Mouse (Mus musculus) kidney, embryonic 15.5 days (tissue): ENCODE measurements around the gene Kif24. TPM values are rescaled to one million over a fixed set of nuclear protein-coding genes. Genes with fewer than 3 reads are reported as not detected.

Experiments
- ATAC-seq: fragments of 200-750 bp; cut with Nextera tagmentation; replicated peaks from 2 replicates; pipeline ENCODE4 v1.8.0; 2017; ENCODE audit warnings: moderate TSS enrichment; ENCODE audit not compliant: low FRiP score
- H3K27ac ChIP-seq: fragments of 300-500 bp; sonication (generic); 2 replicates; pipeline ENCODE4 v1.5.1; 2015; ENCODE audit warnings: mild to moderate bottlenecking, inconsistent platforms
- H3K27me3 ChIP-seq: fragments of 300-500 bp; sonication (generic); 2 replicates; pipeline ENCODE4 v1.6.1; 2015; ENCODE audit warnings: inconsistent platforms
- H3K36me3 ChIP-seq: fragments of 300-500 bp; sonication (generic); 2 replicates; pipeline ENCODE4 v1.6.1; 2015; ENCODE audit warnings: inconsistent platforms
- H3K4me1 ChIP-seq: fragments of 300-500 bp; sonication (generic); 2 replicates; pipeline ENCODE4 v1.6.1; 2015; ENCODE audit warnings: inconsistent platforms
- H3K4me2 ChIP-seq: fragments of 300-500 bp; sonication (generic); 2 replicates; pipeline ENCODE4 v1.6.1; 2015; ENCODE audit warnings: moderate library complexity, mild to moderate bottlenecking, inconsistent platforms
- H3K4me3 ChIP-seq: fragments of 300-500 bp; sonication (generic); replicated peaks from 2 replicates; pipeline ENCODE4 v1.5.1; 2015; ENCODE audit warnings: mild to moderate bottlenecking, inconsistent platforms
- H3K9ac ChIP-seq: fragments of 300-500 bp; sonication (generic); 2 replicates; pipeline ENCODE4 v1.6.1; 2015; ENCODE audit warnings: mild to moderate bottlenecking, inconsistent platforms
- H3K9me3 ChIP-seq: fragments of 300-500 bp; sonication (generic); replicated peaks from 2 replicates; pipeline ENCODE4 v1.6.1; 2016; ENCODE audit warnings: inconsistent platforms
- WGBS: fragments of 180-500 bp; shearing (Covaris S2); methylation state at CpG from one replicate; pipeline ENCODE4 v1.1.7; 2015; ENCODE audit warnings: mixed read lengths; 5-methylcytosine and 5-hydroxymethylcytosine counted together
- polyA plus RNA-seq: library from polyadenylated mRNA; unstranded; fragments of >200 nt; fragmentation: Nextera tagmentation; extraction: Ambion mirVana; gene quantifications from 2 replicates; pipeline ENCODE4 v1.2.1, GENCODE M21; 2015

Kif24 gene
- polyA plus RNA-seq, 1 experiment from 2014 or later, result 7.9 TPM

DNA sequence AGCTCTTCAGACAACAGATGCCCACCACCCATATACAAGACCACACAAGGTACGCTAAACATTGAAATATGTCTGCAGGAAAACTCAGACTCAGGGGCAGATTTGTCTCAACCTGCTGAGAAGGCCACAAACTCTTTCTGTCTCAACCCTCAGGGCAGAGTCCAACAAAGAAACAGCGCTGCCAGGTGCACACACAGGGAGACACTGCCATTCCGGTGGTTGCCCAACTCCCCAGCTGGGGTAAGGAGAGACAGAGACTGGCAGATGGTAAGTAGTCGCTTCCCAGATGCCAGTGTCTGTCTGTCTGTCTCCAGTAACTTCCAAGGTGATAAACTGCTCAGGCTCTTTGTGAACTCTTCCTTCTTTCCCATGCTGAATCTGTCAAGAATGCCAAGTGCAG, 36.1 kb upstream of the Kif24 start:
- Histone ChIP-seq H3K4me3 (no peak overlapping the region), H3K9ac (no peak overlapping the region), H3K4me2 (no peak overlapping the region), H3K36me3 (no peaks in the 10 kb centered on the region; the same call in 1 of the 2 replicates), H3K4me1 (peaks cover 52% of the 10 kb centered on the region), H3K27me3 (peaks cover 68% of the 10 kb centered on the region), H3K9me3 (no peaks in the 10 kb centered on the region), H3K27ac (no peak overlapping the region)
- ATAC-seq, result no peak
- 77% methylated on average over 4 of the region's 4 CpGs for WGBS

DNA sequence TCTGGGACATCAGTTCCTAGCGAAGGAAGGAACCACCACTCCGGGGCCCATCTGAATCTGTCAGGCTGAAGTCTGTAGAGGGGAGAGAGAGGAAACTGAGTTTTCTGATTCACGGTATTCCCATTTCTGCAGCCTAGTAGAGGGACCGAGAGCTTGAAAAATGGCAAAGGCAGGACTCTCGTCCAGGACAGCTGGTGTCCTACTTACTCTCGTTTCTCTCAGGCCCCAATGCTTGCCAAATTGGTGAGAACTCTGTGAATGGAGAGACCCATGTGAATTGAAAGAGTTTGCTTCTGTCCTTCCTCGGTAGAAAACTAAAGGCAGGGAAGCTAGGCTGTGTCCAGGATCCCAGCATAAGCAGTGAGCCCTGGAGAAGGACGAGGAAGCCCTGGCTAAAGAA, 34.9 kb upstream of the Kif24 start:
- H3K4me3 ChIP-seq, result no peak overlapping the region
- H3K9ac ChIP-seq, result no peak overlapping the region
- H3K9me3 ChIP-seq, result no peaks in the 10 kb centered on the region
- H3K27me3 ChIP-seq, result peaks cover 70% of the 10 kb centered on the region
- H3K4me1 ChIP-seq, result peaks cover 52% of the 10 kb centered on the region
- no peaks in the 10 kb centered on the region; the same call in 1 of the 2 replicates for H3K36me3 ChIP-seq
- WGBS, result 57% methylated on average over 8 of the region's 8 CpGs
- no peak overlapping the region for H3K4me2 ChIP-seq
- no peak for ATAC-seq
- H3K27ac ChIP-seq, result no peak overlapping the region

DNA sequence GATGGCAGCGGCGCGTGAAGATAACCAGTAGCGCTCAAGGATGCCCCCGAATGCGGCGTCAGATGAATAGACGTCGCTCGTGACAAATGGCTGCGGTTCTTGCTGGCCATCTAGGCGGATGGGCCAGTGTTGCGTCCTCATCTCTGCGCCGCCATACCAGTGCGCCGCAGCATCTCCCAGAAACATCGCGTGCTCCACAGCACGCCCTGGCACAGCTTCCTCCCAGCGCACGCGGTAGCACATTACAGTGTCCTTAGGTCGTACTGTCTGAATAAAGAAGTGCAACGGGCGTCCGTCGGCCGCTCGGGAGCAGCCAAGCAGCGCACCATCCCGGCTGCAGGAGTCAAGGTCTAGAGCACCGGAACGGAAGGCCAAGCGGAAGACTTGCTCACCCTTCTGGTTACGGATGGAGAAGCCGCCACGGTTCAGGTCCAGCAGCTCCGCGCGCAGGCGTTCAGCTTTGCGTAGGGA, 34.3 kb upstream of the Kif24 start:
- H3K36me3 ChIP-seq, result no peaks in the 10 kb centered on the region; the same call in 1 of the 2 replicates
- 0 out of 2 replicates have a peak, but pooled peaks have one; percentile 5 for ATAC-seq
- H3K27ac ChIP-seq, result no peak overlapping the region
- H3K27me3 ChIP-seq, result peaks cover 70% of the 10 kb centered on the region
- no peaks in the 10 kb centered on the region for H3K9me3 ChIP-seq
- peaks cover 56% of the 10 kb centered on the region for H3K4me1 ChIP-seq
- H3K4me3 ChIP-seq, result peak overlapping the region; percentile 21
- WGBS, result 4% methylated on average over 43 of the region's 43 CpGs
- H3K4me2 ChIP-seq, result peak overlapping the region; percentile 56
- H3K9ac ChIP-seq, result no peak overlapping the region

DNA sequence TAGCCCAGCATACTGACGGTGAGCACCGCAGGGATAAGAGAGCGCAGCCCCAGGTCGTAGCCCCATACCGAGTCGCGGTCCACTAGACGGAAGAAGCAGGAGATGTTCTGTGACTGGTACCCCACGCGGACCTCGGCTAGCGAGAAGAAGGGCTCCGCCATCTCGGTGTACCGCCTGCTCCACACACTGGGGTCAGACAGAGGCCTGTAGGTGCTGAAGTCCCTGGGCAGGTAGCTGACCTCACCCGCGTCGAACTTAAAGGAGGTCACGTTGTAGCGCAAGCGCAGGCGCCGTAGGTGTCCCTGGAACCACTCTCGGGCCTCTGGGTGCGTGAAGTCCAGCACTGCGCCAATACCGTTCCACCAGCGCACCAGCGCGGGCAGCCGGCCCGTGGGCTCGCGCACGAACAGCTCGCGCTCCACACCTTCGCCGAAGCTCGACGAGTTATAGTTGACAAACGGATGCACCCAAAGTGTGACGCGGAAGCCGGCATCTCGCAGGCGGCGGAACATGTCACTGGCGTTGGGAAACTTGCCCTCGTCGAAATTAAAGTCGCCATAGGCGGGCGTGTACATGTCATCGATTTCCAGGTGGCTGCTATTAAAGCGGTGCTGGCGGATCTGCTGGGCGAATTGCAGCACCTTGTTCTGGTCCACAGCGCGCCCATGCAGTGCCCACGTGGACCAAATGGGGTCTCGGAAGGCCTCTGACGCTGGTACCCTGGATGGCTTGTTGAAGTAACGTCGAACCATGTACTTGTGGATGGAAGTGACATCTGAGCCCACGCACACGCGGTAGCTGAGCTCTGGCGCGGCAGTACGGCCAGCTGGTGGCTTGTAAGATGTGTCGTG, 33.5 kb upstream of the Kif24 start:
- 11% methylated on average over 72 of the region's 72 CpGs for WGBS
- H3K27me3 ChIP-seq, result peaks cover 70% of the 10 kb centered on the region

DNA sequence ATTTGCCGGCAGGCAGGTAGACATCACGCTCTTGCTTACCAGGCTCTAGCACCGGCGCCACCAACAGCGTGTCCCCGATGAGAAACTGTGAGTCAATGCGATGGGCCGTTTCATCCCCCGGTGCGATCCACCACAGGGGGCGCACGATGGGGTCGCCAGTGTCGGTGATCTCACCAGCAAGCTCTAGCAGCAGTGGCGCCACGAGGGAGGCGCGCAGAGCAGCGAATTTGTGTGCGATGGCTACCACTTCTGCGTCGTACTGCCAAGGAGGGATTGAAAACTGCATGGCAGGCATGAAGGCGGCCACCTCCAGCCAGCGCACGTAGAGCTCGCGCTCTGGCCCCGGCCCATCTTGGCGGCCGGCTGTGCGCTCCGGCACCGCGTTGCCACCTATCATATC, 32.9 kb upstream of the Kif24 start:
- peak overlapping the region; percentile 56 for H3K4me2 ChIP-seq
- no peak overlapping the region for H3K27ac ChIP-seq
- no peak overlapping the region for H3K9ac ChIP-seq
- H3K4me3 ChIP-seq, result peak overlapping the region; percentile 21
- 6% methylated on average over 34 of the region's 34 CpGs for WGBS
- H3K4me1 ChIP-seq, result peaks cover 49% of the 10 kb centered on the region
- no peaks in the 10 kb centered on the region for H3K9me3 ChIP-seq
- no peak for ATAC-seq
- H3K36me3 ChIP-seq, result no peaks in the 10 kb centered on the region; the same call in 1 of the 2 replicates
- H3K27me3 ChIP-seq, result peaks cover 69% of the 10 kb centered on the region

More for the DNA sequence above, 33.5 kb upstream of the Kif24 start:
- no peaks in the 10 kb centered on the region; the same call in 1 of the 2 replicates for H3K36me3 ChIP-seq
- no peak for ATAC-seq
- peak overlapping the region; percentile 56 for H3K4me2 ChIP-seq
- no peak overlapping the region for H3K9ac ChIP-seq
- H3K9me3 ChIP-seq, result no peaks in the 10 kb centered on the region
- H3K27ac ChIP-seq, result no peak overlapping the region
- H3K4me1 ChIP-seq, result peaks cover 55% of the 10 kb centered on the region
- peak overlapping the region; percentile 21 for H3K4me3 ChIP-seq

DNA sequence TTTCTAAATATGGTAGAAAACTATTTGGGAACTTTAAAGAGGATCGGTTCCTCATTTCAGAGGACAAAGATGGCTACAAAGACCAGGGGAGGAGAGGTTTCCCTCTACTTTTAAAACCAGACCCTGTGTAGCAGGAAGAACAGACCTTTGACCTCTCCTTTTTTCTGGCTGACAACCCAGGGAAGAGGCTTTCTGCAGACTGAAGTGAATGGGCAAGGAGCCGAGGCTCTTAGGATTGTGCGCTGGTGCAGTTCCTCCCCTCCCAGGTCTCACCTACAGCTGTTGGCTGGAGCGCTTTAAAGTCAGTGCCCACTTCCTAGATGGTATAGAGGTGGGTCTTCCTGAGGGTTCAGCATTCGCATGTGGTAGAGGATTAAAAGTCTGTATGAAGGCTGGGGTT, 32.4 kb upstream of the Kif24 start:
- H3K4me2 ChIP-seq, result no peak overlapping the region; the same call in 1 of the 2 replicates
- H3K9me3 ChIP-seq, result no peaks in the 10 kb centered on the region
- no peak for ATAC-seq
- no peak overlapping the region for H3K4me3 ChIP-seq
- H3K9ac ChIP-seq, result no peak overlapping the region
- whole genome bisulfite sequencing, result 52% methylated on average over 5 of the region's 5 CpGs
- H3K27ac ChIP-seq, result no peak overlapping the region
- H3K4me1 ChIP-seq, result peaks cover 43% of the 10 kb centered on the region
- peaks cover 64% of the 10 kb centered on the region for H3K27me3 ChIP-seq
- H3K36me3 ChIP-seq, result no peaks in the 10 kb centered on the region; the same call in 1 of the 2 replicates

DNA sequence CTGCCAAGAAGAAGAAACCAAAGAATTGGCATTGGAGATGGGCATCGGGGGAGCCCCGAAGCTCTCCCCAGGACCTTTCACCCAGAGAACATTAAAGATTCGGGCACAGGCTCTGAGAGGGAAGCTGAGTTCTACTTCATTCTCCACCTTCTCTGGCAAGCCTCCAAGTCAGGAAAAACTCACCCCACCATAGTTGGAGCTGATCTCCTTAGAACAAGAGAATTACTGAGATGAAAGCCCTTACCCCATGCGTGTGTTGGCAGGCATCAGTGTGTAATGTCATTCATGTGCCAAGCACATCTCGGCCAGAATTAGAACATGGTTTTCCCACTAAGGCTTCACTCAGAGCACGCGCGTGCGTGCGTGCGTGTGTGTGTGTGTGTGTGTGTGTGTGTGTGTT, 31.2 kb upstream of the Kif24 start:
- H3K27me3 ChIP-seq, result peaks cover 52% of the 10 kb centered on the region
- no peak for ATAC-seq

DNA sequence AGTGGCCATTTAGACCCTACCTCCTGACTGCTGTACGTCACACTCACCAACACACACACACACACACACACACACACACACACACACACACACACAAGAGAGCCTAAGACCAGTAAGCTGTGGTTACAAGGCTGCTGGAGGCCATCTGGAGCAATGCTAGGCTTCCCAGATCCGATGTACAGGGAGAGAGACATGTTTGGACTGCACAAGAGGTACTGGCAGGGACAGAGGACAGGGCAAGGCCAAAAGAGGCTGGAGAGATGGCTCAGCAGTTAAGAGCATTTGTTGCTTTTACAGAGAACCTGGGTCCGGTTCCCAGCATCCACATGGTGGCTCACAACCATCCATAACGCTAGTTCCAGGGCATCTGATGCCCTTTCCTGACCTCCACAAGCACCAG, 30.4 kb upstream of the Kif24 start:
- H3K9me3 ChIP-seq, result no peaks in the 10 kb centered on the region
- H3K4me2 ChIP-seq, result no peak overlapping the region
- no peaks in the 10 kb centered on the region; the same call in 1 of the 2 replicates for H3K36me3 ChIP-seq
- H3K27me3 ChIP-seq, result peaks cover 44% of the 10 kb centered on the region
- no peak overlapping the region for H3K4me3 ChIP-seq
- H3K9ac ChIP-seq, result no peak overlapping the region
- no peak for ATAC-seq
- WGBS, result 80% methylated on average over 4 of the region's 4 CpGs
- no peak overlapping the region for H3K27ac ChIP-seq
- peaks cover 35% of the 10 kb centered on the region for H3K4me1 ChIP-seq

More for the DNA sequence above, 31.2 kb upstream of the Kif24 start:
- Histone ChIP-seq H3K4me1 (peaks cover 35% of the 10 kb centered on the region), H3K4me3 (no peak overlapping the region), H3K9ac (no peak overlapping the region), H3K9me3 (no peaks in the 10 kb centered on the region), H3K36me3 (no peaks in the 10 kb centered on the region; the same call in 1 of the 2 replicates), H3K4me2 (no peak overlapping the region), H3K27ac (no peak overlapping the region)
- WGBS, result 81% methylated on average over 11 of the region's 11 CpGs

DNA sequence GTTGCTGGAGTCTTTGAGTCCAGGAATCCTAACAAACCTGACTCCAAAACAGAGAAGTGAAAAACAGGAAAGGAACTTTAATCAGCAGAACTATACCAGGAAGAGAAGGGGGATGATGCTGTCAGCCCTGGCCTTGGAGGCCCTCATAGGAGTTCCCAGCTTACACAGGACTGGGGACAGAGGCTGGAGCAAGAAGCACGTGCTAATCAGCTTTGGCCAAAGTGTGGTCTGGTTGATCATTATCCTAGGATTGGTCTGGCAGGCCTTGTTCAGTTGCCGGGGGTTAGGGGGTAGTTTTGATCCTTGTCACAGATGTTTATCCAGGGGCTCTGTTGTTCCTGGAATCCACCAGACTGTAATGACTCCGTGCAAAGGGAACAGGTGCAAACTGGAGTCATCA, 29.7 kb upstream of the Kif24 start:
- Histone ChIP-seq H3K27me3 (peaks cover 37% of the 10 kb centered on the region), H3K36me3 (no peaks in the 10 kb centered on the region; the same call in 1 of the 2 replicates), H3K4me3 (no peak overlapping the region), H3K9ac (no peak overlapping the region), H3K4me1 (peaks cover 30% of the 10 kb centered on the region), H3K9me3 (no peaks in the 10 kb centered on the region), H3K27ac (peak overlapping the region; percentile 60), H3K4me2 (no peak overlapping the region)
- 44% methylated on average over 3 of the region's 3 CpGs for WGBS
- ATAC-seq, result peak; percentile 44

DNA sequence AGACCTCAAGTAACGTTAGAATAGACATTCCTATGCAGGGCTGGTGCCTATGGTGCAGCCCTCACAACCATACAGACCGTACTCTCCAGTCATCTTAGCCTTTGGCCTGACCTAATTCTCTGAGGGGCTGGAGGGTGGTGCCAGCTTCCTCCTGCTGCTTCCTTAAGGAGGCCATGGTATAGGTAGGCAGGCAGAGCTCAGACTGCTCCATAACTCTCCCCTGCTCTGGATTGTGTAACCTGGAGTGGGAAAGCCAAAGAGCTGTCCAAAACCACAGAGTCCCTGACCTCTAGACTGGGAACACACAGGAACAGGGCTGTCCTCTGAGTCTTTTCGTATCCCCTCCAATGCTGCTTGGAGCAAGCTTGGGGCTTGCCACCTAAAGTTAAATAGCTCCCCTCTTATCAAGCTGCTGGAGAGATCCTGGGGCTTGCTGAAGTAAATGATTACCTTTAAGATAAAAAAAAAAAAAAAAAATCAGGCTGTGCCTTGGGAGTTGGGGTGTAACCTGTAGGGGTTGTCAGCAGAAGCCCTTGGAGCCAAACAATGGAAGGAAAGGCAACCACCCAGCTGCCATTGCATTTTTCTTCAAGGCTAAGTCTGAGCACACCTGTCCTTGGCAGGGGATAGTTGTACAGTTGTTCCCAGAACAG, 28.9 kb upstream of the Kif24 start:
- peaks cover 22% of the 10 kb centered on the region for H3K4me1 ChIP-seq
- no peak for ATAC-seq
- H3K9me3 ChIP-seq, result no peaks in the 10 kb centered on the region
- no peaks in the 10 kb centered on the region; the same call in 1 of the 2 replicates for H3K36me3 ChIP-seq
- peaks cover 29% of the 10 kb centered on the region for H3K27me3 ChIP-seq
- 64% methylated on average over 3 of the region's 3 CpGs for WGBS
- H3K4me3 ChIP-seq, result no peak overlapping the region
- no peak overlapping the region for H3K9ac ChIP-seq
- H3K4me2 ChIP-seq, result no peak overlapping the region
- H3K27ac ChIP-seq, result peak overlapping the region; percentile 60

DNA sequence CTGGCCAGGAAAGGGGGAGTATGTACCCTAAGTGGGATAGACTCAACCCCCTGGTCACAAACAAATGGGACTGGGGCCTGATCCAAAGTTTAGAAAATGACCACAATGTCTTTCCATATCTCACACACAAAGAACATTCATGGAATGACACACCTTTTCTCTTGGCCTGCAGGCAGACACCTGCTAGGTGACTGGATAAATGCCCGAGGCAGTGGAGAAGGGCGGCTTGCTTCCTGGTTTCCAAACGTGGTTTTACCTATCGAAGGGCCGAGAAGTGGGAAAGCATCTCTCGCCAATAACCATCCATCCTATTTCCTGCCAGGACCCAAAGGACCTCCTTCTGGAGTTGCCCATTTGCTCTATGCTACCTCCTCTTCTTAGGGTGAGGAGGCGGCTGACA, 28.3 kb upstream of the Kif24 start:
- no peak for ATAC-seq
- Histone ChIP-seq H3K4me2 (no peak overlapping the region), H3K4me1 (peaks cover 15% of the 10 kb centered on the region), H3K9ac (no peak overlapping the region), H3K27me3 (peaks cover 23% of the 10 kb centered on the region), H3K27ac (0 out of 2 replicates have a peak overlapping the region, but pooled peaks have one; percentile 60), H3K36me3 (no peaks in the 10 kb centered on the region; the same call in 1 of the 2 replicates), H3K9me3 (no peaks in the 10 kb centered on the region), H3K4me3 (no peak overlapping the region)
- WGBS, result 82% methylated on average over 7 of the region's 7 CpGs

DNA sequence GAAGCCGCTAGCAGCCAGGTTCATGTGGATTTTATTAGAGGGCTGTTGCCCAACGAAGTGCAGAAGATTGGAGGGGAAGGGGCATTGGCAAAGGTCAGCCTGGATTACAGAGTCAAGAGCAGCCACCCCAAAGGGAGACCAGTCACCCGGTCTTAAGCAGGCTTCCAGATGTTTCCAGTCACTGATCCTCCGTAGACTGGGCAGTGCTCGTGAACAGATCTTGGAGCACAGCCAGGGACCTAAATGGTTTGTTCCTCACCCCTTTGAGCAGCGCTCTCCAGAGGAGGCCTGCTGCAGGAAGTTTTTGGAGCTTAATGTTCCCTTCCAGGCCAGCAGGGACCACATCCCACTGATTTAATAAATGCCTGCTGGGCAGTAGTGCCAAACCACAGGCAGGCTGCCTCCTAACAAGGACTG, 16.9 kb upstream of the Kif24 start:
- Histone ChIP-seq H3K27me3 (no peaks in the 10 kb centered on the region), H3K9ac (no peak overlapping the region), H3K9me3 (no peaks in the 10 kb centered on the region), H3K4me2 (no peak overlapping the region), H3K36me3 (peaks cover 19% of the 10 kb centered on the region; the same call in 1 of the 2 replicates), H3K27ac (peak overlapping the region; percentile 34), H3K4me1 (peaks cover 13% of the 10 kb centered on the region), H3K4me3 (no peak overlapping the region)
- ATAC-seq, result peak; percentile 66; the same call in 1 of the 2 replicates
- 26% methylated on average over 6 of the region's 6 CpGs for WGBS
